Mouse (Mus musculus) gastrocnemius, adult 8-10 months (tissue): Measurements from ENCODE around the gene Nectin1. TPM values are rescaled to one million over a fixed set of nuclear protein-coding genes. Genes with fewer than 3 reads are reported as not detected.

Source experiments
- DNase-seq, 2 experiments: peaks; one replicate each; pipeline ENCODE4 v3.0.0; 2022; ENCODE audit warnings: low spot score in 2 of 2
- total RNA-seq, 4 experiments: library from RNA; stranded (reverse); gene quantifications; 2 replicates each; pipeline ENCODE4 v1.2.4; 2022

Nectin1 gene
- total RNA-seq, 4 experiments from 2014 or later, result 1.0 to 2.1 (median 1.5) TPM

DNA sequence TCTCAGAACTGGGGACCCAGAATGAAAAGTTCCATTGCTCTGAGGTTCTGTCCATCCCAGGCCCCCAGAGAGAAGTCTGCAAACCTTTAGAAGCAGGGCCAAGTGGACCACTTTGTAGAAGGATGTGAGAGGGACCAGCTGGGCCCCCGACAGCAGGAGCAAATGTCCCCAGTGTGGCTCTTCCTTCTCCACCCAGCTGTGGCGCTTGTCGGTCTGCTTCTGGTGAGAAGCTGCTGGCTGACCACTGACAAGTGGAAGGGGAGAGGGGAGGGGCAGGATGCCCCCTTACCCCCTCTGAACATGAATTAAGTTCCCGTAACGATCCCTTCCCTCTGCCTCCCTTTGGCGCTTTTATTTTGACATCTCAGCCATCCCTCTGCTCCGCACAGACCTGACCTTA is 54.0 kb downstream of the Nectin1 start:
- no peak for DNase-seq

DNA sequence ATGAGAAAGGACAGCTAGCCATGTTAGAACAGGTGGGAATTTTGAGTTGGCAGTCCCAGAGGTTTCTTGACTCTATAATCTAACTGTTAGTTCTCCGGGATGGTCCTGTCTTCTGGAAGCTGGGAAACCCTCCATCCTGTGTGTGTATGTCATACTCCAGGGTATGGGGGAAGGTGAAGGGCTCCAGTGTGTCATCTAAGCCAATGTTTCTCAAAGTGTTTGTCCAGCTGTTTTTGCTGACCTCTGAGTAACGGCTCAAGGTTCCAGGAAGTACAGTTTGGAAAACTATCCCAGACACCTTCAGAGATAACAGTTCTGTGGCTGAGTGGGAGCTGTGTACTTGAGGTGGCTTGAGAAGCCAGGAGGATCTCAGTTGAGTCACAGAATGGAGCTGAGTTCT is 56.7 kb downstream of the Nectin1 start:
- no peak for DNase-seq

DNA sequence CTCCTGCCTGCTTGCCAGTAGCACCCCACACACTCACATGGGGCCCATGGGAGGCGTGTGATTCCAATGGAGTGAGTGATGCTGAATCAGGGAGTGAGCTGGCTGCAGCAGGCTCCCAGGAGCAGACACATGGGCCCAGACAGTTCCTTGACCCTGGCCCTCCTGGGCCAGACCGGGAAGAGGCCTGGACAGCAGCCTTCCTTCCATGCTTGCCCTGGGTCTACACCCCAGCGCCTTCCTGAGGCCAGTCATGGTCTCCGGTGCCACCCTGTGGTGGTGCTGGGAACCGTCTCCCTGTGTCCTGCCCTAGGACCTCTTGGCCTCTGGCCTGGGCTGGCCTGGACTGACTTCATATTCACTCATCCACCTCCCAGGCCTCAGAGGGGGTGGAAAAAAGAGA is 58.1 kb downstream of the Nectin1 start:
- DNase-seq, result peak; percentile 79 to 88

DNA sequence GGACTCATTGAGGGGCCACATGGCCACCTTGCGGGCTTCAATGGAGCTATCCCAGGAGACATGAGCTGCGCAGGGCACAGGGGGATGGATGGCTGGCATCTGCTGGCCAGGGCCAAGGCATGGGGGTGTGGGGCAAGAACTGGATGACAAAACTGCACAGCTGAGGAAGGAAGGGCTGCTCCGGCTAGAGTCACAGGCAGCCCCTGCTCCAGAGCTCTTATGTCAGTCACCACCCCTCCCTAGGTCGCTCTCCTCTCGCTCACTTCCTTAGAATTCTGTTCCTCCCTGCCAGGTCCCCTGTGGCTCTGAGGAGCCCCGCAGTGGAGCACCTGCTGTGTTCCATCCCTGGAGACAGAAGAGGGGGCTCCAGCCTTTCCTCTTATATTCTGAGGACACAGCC is 63.8 kb downstream of the Nectin1 start:
- no peak for DNase-seq

DNA sequence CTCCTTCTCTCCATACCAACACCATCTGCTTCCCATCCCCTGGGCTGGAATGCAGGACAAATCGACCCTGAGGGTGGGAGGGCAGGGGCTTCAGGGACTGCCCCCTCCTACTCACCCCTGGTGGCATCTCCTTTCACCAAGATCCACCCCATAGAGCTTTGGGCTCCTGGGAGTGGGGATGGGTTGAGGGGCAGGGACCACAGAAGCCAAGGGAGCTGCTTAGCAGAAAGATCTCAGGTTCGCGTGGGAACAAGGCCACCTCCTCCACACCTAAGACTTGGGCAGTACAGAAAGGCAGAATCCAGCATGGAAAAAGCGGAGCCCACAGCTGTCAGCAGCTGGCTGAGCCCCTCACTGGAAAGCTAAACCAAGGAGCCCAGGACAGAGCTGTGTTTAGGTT is 64.3 kb downstream of the Nectin1 start:
- no peak for DNase-seq

DNA sequence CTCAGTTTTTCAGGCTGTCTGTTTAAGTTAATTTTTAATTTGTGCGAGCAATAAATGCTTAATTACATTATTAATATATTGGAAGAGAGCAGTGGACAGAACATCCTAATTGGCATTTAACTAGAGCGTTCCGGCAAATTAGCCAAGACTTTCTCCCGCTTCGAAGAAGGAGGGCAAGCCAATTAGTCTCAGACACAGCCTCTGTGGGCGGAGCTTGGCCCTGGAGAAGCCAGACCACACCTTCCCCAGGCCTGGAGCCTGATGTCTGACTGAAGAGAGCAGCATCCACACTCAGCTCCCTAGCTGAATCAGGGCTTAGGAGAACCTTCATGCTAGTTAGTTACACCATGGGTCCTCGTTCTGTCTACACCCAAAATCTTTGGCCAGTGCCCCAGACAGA is 64.8 kb downstream of the Nectin1 start:
- DNase-seq, result no peak

DNA sequence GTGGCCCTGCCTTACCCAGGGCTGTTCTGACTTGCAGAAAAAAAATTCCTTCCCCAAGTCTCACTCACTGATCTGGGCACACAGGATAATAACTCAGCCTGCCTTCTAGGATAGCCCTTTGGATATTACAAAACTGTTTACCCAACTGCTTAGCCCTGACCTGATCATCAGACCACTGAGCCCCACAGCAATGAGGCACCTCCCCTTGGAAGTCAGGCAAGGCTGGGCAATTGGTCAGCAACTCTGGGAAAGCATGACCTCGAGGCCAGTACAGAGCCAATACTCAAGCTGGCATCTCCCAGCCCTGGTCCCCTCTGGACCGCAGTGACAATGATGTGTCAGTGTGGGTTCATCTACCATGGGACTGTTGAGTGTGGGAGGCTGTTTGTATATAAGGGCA is 69.4 kb downstream of the Nectin1 start:
- no peak for DNase-seq

DNA sequence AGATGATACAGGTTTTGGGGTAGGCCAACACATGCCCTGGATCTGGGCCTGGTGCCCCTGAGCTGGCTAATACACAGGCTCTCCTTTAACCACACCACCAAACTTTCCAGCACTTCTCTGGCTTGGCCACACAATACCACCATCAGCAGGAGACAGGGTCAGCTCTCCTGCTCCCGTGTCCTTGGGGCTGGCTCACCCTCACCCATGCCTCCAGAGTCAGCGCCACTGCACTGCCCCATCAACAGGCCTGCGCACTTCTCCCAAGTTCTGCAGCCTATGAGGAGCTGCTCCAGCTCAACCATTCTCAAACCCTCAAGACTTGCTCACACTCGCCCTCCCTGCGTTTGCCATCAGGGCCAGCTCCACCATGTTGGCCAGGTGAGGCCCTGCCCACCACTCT is 78.4 kb downstream of the Nectin1 start:
- DNase-seq, result no peak

DNA sequence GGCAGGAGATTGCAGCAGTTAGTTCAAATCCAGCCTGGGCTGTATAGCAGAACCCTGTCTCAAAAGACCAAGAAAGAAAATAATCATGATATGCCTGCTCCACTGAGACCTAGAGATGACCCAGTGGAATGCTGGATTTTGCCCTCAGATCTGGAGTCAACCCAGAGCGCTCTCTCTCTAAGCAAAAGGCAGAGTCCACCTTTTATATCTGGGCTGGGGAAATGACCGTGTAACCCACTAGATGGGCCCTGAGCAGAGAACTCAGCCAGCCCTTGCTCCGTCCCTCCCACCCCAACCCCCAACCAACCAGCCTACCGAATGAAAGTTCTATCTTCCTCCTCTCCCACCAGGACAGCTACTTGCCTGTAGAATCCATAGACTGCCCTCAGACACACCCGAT is 81.4 kb downstream of the Nectin1 start:
- no peak for DNase-seq

DNA sequence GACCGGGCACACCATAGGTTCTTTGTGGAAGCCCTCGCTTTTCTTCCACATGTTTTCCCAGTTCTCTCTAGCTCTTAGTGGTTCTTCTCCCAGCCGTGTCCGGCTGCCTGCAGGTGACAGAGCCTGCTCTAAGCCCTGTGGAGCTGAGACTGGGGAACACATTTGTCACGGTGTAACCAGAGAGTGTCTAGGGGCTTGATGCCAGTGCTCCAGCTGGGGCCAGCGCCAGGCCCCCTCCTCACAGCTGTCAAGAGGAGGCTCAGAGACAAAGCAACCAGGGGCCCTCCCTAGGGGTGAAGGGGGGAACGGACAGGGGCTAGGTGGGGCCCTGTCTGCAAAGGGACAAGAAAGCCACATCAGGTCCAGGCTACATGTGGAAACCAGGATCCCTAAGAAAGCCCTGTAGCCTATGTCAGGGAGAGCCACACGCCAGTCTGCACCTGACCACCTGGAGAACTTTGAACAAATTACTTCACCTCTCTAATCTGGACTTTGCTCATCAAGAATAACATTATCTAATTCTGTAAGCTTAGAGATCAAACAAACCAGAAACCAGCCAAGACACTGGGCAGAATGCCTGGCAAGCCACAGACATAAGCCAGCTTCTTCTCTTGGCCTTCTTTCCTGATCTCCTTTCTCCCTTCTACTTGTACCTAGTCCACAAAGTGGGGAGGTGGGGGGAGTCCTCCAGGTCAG is 82.9 kb downstream of the Nectin1 start:
- DNase-seq, result no peak

DNA sequence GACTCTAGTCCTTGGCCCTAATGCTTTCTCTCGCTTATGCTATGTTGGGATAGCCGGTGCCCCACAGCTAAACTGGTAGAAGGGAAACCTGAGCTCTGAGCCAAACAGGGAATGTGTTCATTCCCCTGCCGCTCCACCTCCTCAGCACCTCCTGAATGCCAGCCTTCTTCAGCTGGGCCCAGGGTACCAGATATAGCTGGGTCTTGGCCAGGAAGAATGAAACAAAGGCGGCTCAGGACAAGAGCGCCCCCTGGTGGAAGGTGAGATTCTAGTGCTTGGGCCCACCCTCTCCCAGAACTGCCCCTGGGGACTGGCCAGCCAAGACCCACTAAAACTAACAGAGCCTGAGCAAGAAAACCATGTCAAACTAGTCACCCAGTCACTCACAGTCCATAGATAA is 83.8 kb downstream of the Nectin1 start:
- peak; percentile 33 to 35 for DNase-seq

DNA sequence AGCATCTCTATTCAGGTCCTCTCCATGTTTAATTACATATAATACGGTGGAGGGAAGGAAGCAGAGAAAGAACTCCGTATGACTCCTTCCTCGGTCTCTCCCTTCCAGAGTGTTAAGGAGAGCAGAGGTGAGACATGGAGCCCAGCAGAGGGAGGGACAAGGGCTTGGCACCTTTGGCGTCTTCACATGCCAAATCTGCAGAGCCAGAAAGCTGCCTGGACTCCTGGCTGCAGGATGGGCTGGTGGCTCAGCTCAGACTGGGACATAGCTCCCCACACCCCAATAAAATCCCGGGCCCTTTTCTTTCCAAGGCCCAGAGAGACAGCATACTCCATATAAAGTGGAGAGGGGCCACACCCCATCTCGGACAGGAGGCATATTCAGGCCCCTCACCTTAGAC is 85.2 kb downstream of the Nectin1 start:
- DNase-seq, result no peak

DNA sequence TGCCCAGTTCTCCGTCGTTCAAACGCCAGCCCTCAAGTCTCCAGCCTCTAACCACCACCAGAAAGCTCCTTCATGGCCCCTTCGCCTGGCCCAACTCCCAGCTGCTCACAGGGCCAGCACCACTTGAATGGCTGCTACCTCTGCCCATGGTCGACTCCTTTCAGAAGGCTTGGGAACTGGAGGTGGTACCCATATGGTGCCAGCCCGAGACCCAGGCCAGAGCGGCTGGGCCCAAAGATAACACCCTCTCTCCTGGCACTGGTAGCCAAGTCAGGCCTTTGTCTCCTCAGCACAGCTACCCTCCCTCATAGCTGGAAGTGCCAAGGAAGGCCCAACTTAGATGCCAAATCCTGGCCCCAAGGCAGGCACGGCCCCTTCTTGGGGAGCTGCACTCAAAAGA is 89.4 kb downstream of the Nectin1 start:
- DNase-seq, result no peak

DNA sequence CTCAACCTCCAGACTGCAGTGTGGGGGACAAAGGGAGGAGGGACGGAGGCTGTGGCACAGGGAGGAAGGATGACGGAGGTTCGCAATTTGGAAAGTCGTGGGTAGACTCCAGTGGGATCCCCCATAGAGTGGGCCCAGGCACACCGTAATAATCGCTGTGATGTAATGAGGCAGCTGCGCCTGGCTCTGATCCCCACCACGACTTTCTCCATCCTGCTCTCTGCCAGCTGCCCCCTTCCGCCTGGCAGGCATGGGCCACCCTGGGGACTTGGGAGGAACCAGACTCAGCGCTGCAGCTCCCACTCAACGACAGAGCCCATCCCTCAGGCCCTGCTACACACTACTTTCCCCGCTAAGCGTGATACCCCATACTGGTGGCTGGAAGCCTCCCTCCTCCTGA is 90.5 kb downstream of the Nectin1 start:
- DNase-seq, result no peak

DNA sequence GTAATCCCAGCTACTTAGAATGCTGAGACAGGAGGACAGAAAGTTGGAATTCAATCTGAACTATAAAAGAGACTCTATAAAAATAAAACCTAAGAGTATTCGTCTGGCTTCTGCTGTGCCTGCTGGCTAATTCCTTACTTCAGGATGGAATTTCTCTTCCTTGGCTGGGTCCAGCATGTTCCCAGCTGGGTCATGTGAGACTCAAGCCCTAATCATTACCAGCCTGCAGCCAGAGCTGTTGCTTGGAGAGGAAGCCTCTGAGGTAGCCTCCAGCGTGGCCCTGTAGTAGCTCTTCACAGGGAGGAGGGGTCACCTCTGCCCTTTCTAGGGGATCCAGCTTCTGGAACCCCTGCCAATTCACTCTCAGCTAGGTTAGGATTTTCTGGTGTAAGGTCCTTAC is 94.8 kb downstream of the Nectin1 start:
- no peak for DNase-seq

DNA sequence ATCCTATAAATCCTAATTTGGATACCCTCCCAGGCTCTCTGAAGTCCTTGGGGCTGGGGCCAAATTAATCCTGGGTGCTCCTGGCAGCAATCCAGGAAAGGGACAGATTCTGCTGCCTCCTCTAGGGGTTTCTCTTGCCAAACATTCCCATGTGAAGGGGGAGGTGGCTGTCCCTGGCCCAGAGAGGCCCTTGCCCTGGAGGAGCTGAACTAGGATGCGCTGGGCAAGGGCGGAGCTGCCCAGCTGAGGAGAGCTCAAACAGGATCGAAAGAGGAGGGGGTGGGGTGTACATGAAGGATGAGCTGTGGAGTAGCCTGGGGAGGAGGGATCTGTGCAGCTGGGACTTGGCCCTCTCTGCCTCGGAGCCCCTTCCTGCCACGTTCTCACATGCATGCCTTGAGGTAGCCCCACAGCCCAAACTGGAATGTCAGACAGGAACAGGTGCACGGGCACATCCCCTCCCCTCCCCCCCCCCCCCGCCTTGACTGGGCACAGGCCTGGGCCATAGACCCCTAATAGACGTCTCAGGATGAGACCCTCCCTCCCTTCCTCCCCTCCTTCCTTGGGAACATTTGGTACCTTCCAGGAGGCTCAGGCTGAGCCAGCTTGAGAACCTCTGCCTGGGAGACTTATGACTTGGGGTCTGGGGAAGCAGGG is 99.3 kb downstream of the Nectin1 start:
- no peak for DNase-seq

DNA sequence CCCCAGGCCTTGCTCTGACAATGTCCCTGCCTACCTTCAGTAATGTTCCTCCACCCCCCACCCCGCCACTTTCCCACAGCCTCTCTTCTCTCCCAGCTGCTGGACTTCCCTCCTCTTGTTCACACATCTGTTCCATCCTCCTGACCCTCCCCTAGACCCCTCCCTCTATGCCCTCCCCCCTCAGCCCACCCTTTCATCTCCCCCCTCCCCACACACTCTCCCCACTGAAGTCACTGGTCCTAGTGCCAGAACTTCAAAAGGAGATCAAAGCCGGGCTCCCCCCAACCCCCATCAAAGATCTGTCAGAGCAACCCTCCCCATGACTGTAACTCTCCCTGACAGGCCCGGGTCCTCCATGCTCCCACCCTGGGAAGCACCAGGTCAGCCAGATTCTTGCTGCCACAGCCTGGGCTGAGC is 99.9 kb downstream of the Nectin1 start:
- DNase-seq, result no peak

DNA sequence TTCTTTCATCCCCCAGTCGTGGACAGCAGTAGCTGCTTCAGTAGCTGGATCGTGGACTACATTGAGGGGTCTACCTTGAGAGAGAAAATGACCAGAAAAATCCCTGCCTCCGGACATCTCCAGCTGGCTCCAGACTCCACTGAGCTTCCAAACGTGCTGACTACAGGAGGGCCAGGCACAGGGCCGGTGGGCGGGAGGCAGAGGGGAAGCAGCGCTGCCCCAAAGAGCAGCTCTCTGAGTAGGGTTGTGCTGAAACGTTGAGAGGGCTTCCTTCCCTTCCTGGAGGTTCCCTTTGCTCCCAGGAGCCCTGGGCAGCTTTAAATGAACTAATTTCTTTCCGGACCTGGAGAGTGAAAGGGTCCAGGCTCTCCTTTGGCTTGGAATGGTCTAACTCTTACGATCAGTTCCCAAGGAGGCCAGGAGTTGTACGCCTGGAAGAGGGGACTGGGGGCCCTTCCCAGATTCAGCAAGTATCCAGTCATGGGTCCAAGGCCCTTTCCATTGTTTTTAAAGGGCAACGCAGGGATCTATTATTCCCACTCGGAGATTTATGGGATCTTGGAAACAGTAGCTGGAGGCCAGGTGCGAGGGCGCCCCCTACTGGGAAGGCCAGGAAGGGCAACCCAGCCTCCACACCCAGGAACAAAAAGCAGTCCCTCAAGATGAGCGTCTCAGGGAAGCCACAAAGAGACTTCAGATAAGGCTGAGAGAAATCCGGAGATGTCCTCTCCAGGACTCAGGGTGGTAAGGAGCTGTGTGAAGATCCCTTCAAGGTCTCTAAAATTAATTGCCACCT is 102.1 kb downstream of the Nectin1 start:
- peak in 1 of 2 experiments; percentile 28 for DNase-seq

DNA sequence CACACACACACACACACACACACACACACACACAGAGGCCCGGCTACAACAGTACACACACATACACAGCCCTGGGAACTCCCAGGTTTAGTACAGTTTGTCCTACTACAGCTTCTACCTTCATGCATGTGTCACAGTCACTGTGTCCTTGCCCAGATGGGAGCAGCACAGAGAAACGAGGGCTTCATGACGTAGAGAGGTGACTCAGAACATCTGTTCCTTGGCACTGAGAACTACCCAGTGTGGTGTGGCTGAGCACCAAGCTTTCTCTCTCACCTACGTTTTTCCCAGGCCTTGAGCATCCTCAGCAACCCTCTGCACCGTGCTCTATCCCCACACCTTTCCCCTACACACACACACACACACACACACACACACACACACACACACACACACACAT is 104.1 kb downstream of the Nectin1 start:
- DNase-seq, result no peak

DNA sequence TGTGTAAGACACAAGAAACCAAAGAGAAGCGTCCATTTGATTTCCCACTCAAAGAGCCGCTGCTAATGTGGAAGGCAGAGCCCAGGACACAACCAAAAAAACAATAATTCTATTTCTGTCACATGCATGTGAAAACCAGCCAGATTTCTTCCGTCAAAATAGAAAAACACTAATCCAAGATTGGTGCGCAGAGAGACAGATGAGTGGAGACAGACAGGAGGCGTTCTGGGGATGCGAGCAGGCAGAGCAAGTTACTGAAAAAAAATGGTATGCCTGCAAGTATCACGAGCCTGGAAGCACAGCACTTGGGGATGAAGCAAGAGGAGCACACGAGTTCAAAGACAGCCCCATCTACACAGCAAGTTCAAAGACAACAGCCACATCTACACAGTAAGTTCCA is 106.5 kb downstream of the Nectin1 start:
- no peak for DNase-seq

DNA sequence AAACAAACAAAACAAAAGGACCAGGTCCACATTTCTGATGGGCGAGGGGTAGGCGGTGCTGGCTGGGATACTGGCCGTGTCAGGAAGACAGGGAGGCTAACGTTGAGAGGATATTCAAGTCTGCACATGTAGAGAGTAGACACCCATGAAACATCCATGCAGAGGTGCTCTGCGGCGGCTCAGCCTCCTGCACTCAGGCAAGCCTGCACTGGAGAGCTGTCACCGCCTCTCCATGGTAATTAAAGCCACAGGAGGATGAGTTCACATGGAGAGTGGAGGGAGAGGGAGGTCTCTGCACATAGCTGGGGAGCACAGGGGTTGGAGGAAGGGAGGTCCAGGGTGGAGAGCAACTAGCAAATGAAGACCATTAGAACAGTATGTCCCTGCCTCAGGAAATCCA is 107.4 kb downstream of the Nectin1 start:
- no peak for DNase-seq

DNA sequence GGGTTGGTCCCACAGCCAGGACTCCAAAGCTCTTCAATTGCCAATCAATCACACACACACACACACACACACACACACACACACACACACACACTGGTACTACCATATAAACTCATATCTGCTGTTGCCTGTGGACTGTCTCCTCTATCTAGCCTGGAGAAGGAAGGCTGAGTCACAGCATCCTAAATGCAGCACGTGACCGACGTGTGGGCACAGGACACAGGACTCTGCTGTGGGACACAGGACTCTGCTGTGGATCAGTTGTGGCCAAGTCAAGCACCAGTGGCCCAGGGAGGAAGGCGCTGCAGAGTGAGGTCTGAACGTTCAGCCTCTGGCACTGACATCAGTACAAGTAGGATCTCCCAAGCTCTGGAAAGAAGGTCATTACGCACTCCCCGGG is 112.1 kb downstream of the Nectin1 start:
- DNase-seq, result no peak
